Mouse (Mus musculus): ENCODE data around the gene Lrrc51.
"Not testable (repeated sequence)": the region's sequence is repeated elsewhere in the genome, so short reads cannot be mapped to it uniquely, and the experiment has no call there.

The Lrrc51 gene

DNA sequence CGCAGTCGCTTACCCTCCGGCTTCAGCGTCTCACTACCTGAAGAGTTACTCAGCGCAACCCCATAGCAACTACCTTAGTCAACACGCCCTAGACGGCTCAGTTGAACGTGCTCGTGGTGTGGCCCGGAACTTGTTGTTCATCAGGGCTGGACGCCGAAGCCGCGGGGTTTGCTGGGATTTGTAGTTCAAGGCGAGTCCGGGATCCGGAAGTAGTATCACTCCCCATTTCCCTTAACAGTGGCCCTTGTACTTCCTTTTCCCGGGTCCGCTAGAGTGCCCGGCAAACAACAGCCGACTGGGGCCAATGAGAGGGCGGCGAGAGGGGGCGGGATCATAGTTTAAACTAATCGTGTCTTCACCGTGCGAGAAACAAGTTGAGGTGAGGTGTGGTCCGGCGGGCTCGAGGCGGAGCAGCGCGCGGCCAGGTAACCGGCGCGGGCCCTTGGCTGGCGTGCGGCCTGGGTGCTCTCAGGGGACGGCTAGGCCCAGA, at the start of gene Lrrc51, which contains the start of gene Numa1:
Lrrc51 (minus strand) TSS at position 145 of the 490 bp plus-strand sequence.
Numa1 (plus strand) TSS at position 361 of the 490 bp plus-strand sequence.
- DNase-seq = peak; percentile 99

DNA sequence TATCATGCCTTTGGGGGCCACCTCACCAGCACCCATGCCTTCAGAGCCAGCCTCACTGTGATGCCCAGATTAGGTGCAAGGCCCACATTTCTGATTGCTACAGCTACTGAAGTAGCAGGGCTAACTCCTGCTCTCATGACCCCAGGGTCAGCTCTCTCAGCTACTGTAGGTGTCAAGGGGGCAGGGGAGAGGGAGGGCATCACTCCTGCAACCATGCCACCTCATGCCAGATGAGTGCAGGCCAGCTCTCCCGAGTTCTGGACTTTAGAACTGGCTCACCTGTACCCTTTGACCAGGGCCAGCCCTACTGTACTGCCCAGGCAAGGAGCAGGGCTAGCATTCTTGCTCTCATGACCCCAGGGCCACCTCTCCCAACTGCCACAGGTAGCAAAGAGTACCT, 49.0 kb upstream of the Lrrc51 start:
- peak; percentile 73 for DNase-seq

DNA sequence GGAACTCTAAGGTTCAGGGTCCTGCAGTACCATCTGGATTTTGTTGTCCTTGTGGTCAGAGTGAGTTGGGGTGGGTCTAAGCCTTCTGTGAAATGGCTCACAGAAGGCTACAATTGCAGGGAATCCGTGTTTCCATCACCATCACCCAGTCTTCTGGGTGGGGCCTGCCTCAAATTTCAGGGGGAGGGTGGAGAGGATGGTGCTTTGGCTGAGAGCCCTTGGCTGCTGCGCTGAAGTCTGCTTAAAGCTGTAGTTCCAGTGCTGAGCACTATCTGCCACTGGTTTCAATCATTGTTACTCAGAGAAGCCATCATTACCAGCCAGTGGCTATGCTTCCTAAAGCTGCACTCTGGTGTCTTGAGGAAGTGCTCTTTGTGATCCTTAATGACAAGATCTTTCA, 40.8 kb upstream of the Lrrc51 start:
- DNase-seq = no peak

DNA sequence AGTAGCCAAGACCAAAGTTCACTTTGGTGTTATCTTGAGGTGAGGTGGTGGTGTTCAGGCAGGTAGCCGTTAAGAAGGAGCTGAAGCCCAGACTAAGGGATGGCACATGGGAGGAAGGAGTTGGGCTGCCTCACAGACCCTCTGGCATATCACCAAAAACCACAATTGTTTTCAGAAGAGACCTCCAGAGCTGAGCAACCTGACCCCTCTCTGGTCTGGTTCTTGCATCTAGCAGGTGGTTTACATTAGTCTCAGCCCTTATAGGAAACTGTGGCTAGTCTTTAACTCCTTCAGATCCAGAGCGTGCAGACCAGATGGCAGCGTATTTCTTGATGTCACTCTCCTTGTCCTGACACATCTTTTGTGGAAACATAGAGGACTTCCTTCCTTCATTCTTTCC, 40.0 kb upstream of the Lrrc51 start:
- DNase-seq = no peak

DNA sequence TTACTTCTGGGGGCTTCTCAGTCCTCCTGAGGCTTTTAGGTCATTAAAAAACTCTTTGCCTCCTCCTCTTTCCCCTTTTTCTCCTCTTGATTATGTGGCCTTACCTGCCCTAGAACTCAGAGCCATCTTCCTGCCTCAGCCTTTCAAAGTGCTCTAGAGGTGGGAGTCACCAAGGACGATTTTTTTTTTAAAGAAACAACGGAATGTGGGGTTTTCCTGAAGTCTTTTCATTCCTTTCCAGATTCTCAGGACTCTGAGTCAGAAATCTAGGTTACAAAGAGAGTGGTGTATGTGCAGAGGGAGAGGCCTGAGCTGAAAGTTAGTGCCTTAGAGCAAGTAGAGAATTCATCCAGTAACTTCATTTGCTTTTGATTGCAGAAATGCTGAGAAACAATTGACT, 38.0 kb upstream of the Lrrc51 start:
- DNase-seq = no peak

DNA sequence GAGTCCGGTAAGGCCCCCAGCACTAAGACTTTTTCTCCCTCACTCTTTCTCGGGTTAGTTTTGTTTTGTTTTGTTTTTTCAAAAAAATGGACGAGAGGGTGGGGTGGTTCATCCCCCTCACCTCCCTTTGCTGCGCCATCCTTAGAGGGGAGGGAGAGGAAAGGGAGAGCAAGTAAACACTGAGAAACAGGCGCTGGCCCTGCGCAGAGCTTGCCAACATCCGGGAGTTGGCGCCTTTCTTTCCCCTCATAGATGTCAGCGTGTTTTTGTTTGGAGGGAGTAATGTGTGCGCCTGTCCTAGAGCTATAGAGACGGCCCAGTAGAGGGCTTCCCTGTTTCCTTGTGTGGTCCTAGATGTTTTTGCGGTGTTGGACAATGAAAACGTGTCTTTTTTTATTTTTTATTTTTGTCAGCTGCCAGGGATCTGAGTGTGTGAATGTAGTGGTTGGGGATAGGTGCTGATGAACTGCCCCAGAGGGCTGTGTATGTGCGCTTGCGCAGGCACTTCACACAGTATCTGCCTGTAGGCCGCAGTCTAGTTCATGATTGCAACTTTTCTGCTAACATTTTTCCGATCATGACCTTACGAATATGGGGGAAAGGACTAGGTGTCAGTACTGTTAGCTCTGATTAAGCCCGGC, 37.2 kb upstream of the Lrrc51 start:
- peak; percentile 80 for DNase-seq

DNA sequence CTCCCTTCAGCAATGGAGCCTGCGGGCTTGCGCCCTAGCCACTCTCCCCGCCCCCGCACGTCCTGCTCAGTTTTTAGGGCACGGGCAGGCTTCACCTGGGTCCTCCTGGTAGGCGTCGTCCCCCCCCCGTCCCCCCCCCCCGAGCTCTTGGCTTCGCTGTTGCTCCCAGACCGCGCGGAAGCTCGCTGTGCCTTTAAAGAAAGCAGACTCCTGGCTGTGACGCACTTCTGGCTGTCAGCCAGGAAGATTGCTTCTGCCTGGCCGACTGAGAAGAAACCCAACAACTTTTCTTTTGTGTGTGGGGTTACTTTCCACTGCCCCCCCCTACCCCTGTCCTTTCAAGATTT, 36.7 kb upstream of the Lrrc51 start:
- peak; percentile 92 for DNase-seq

DNA sequence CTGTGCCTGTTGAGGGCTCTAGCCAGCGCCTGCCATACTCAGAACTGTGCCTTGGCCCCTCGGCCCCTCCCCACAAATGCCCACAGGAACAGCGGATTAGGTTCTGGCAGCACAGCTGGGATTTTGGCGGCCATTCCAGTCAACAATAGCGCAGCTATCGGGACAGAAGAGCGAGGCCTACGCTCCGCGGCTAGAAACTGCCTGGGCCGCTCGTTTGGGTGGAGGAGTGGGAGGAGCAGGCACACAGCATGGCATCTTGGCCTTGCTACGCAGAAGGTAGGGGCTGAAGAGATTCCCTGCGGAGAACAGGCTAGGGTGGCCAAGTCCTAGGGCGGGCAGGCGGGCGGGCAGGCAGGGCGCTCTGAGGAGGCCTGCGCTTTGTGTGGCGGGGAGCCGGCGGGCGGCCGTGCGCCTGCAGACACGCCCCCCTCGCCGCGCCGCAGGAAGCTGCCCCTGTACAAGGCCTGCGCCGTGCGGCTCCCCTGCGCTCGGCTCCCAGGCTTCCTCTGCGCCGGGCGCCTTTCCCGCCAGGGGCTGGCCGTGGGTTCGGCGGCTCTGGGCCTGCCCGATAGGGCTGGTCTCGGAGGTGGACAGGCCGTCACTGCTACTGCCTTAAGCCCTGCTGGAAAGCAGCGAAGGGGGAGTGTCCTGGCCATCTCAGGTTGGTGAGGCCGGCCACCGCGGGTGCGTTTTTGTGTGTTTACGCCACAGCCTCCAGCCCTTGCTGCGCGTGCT, 36.2 kb upstream of the Lrrc51 start:
- peak; percentile 87 for DNase-seq

DNA sequence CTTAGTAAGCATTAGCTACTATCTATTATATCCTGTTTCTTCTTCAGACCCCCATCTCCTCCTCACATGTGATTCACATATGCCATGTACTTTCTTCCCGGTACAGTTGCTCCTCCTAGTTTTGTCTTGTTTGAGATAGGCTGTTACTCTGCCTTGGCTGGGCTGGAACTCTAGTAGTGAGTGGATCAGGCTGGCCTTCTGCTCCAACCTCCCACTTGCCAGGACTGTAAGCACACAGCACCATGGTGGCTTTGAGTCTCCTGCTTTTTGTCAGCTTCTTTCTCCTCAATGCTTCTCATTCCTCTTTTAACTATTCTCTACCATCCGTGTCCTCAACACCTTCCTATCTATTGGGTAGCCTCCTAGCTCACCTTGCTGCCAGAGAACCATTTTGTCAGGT, 35.1 kb upstream of the Lrrc51 start:
- DNase-seq = no peak

DNA sequence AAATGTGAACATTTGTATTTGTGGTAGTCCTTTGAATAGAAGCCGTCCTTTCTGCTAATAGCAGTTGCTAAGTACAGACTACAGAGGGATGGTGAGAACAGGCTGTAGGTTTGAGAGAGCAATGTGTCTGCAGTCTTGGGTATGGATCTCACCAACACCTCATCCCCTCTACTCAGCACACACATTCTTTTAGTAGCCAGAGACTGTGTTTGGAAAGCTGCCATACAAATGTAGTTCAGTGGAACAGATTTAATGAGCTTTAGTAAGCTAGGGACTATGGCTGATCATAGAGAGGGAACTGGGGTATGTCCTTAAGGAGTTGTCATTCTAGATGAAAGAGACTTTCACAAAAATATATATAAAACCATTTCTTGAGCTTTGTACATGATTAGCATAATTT, 33.6 kb upstream of the Lrrc51 start:
- no peak for DNase-seq

DNA sequence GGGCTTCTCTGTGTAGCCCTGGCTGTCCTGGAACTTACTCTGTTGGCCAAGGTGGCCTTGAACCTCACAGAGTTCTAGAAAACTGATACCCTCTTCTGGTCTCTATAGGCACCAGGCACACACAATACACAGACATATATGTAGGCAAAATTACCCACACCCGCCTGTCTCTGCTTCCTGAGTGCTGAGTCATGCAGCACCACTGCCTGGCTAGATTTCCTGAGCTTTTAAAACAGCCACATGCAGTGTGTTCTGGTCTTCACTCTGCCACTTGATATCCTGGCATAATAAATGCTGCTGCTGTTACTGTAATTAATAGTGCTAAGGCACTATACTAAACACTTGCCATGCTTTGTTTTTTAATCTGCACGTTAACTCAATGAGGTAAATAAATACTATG, 31.9 kb upstream of the Lrrc51 start:
- no peak for DNase-seq

DNA sequence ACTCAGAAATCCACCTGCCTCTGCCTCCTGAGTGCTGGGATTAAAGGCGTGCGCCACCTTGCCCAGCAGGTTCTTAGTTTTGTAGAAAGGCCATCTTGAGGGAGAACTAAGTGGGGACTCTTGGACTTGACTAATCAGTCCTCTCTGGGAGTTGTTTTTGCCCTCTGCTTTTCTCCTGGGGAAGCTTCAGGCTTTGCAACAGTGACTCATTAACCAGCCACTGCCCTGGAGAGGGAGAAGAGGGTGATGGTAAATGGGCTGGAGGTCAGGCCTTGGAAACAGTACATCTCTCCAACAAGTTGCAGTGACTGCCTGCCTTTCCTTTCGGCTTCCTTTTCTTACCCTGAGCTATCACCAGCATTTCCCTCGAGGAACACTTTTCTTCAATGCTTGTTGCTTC, 30.9 kb upstream of the Lrrc51 start:
- DNase-seq = peak; percentile 85

DNA sequence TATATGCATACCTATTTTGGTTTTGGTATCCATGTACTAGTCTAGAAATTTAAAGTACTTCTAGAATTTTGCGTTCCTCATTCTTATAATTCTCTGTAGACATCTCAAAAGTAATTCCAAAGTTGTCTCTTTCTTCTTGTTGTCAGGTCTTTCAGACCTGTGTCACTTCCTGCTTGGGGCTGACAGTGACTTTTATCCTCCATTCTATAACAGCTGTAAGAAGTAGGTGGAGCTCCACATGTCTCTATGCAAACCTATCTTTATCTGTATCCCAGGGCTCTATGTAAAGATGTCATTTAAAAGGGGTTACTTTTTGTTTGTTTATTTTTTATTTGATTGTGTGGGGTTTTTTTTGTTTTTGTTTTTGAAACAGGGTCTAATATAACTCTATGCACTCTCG, 29.9 kb upstream of the Lrrc51 start:
- no peak for DNase-seq

DNA sequence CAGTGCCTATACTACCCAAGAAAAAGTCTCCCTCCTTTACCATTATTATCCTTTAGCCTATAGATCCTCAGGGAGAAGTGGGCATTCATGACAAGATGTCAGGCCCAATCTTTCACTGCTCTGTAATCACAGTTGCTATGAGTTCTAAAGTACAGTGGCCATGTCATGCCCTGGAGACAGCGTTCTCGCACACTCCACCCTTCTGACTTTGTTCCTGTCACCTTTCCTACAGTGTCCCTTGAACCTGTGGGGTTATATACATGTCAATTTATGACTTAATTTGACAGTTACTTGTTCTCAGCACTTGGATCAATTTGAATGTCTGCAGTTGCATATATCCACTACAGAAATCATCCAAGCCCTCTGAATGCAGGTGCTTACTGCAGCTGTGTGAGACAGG, 29.1 kb upstream of the Lrrc51 start:
- DNase-seq = no peak

DNA sequence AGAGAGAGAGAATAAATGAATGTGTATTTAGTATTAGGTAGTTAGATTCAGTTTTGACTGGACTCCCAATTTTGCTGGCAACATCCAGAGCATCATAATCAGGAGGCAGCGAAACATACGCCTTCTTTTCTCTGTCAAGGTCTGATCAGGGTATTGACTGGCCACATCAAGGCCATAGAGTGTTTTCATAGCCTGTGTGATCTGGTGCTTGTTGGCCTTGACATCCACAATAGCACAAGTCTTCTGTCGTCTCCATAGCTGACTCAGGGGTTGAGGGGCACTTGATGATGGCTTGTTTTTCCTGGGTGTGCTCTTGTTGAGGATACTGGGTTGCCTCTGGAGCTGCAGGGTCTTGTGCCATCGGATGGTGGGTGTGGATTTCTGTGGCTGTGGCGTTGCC, 23.2 kb upstream of the Lrrc51 start:
- no peak for DNase-seq

DNA sequence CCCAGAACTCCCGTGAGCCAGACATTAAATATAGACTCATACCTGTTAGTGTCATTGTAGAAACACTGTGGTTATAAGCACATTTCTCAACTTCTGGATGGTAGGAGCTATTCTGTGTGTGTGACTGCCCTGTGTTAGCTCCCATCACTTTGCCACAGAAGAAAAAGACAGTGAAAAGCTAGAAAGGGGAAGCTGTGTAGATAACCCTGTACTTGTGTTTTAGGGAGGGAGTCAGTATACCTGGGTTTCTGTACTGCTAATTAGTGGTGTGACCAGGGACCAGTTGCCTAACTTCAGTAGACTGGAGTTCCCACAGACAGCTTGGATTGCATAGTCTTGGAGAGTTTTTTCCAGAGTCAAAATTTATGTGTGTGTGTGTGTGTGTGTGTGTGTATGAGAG, 22.8 kb upstream of the Lrrc51 start:
- no peak for DNase-seq

DNA sequence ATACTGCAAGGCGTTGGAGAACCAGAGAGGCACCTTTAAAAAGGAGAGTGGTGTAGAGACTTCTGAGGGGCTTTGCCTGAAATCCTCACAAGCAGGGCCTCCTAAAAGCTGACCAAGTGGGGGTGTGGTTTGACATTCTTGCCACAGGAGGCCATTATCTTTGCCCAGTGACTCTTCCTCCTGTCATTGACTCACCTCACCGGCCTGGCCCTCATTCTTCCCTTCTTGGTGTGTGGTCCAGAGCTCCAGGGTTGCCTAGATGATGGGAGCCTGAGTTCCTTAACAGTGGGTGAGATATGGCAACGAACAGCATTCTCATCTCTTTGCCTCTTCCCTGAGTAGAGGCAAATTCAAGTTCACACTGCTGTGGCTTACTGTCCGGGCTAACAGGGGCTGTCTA, 22.2 kb upstream of the Lrrc51 start:
- no peak for DNase-seq

DNA sequence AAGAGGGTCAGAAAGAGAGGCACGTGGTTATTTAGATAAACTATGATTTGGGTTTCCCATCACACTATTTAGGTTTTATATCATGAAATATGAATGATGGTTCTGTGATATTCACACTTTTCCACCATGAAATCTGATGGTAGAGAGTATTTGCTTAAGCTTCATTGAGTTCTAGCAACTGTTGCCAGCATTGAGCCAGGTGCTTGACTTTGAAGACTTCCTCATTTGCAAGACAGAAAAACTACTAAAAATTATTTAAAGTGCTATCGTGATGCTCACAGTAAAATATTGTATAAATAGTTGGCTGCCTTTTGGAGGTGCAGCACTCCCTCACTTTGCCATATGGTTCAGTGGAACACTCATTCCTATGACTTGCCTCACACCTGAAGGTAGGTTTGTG, 21.6 kb upstream of the Lrrc51 start:
- DNase-seq = no peak

DNA sequence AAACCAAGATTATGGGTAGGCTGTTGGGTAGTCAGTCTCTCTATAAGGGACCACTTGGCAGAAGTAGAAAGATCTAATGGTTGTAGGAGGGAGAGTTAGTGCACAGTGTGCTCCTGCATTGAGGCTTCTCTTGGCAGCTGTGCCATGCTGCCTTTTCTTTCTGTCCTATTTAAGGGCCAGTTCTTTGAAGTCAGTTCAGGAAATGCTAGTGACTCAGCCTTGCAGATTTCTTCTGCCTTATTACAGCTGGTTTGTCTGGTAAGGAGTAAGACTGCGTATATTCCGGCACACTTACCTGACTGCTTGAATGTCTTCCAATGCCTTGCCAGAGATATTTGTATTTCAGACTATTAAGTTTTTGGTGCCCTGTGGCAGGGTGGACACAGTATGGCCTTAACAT, 20.5 kb upstream of the Lrrc51 start:
- DNase-seq = no peak

DNA sequence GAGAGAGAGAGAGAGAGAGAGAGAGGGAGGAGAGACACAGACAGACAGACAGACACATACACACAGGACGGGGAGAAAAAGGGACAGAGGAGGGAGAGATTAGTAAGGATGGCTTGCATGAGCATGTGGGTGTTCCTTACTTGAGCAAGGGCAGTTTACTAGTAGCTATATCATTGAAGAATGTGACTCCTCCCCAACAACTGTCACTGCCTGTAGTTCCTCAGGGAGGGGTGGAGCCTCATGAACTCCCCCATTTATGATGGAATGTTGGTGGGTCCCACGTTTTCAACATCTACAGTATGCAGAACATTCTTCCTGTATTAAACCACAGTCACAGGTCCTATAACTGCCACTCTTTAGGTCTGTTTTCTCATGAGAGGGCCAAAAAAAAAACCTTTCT, 18.4 kb upstream of the Lrrc51 start:
- no peak for DNase-seq

DNA sequence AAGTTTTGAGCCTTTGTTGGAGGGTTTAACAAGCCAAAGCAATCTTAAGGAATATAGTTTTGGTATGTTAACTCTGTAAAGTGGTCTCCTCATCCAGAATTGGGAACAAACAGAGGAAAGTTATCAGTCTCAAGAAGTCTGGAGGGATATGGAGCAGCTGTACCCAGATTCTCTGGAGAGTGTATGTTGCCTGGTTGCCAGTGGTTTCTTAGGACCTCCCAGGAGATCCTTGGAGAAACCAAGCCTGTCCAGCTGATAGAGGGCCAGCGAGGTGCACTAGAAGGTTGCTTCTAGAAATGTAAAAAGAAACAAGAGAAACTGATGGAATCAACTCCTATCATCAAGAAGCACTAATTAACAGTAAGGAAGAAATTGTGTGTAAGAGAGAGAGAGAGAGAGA, 18.0 kb upstream of the Lrrc51 start:
- DNase-seq = no peak

DNA sequence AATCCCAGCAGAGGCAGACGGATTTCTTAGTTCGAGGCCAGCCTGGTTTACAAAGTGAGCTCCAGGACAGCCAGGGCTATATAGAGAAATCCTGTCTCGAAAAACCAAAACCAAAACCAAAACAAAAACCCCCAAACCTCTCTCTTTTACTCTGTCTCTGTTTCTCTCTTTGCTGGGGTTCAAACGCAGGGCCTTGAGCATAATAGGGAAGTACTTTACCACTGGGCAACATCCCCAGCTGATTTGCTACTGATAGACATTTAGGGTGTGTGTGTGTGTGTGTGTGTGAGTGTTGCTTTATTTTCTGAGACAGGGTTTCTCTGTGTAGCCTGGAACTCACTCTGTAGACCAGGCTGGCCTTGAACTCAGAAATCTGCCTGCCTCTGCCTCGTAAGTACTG, 15.3 kb upstream of the Lrrc51 start:
- not testable (repeated sequence) for DNase-seq

DNA sequence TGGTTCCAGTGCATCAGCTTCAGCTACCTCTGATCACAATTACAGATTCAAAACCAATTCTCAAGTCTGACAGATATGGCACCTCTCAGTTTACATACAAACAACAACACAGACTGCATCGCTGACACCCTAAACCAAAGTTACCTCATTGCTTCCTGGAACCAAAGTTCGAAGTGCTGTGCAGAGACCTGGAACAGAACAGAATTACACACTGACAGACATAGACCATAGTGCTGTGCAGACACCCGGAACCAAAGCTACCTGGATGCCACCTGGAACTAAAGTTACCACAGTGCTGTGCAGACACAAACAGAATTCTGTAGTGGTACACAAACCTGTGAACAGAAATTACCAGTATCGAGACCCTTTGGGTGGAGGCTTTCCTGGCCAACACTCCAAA, 6.1 kb upstream of the Lrrc51 start:
- DNase-seq = peak; percentile 73

DNA sequence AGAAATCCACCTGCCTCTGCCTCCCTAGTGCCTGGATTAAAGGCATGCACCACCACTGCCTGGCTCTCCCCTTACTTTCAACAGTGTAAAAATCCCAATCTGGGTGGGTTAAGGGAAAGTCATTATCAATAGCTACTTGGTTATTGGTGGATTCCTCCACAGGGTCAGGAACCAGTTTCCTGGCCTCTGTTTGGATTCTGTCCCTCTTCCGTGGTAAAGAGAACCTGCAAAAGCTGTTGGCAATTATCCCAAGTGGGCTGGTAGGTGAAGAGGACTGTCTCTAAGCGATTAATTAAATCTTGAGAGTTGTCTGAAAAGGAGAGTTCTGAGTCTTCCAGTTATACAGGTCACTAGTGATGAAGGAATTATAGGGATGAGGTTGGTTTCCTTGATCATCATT, 4.7 kb upstream of the Lrrc51 start:
- DNase-seq = no peak

DNA sequence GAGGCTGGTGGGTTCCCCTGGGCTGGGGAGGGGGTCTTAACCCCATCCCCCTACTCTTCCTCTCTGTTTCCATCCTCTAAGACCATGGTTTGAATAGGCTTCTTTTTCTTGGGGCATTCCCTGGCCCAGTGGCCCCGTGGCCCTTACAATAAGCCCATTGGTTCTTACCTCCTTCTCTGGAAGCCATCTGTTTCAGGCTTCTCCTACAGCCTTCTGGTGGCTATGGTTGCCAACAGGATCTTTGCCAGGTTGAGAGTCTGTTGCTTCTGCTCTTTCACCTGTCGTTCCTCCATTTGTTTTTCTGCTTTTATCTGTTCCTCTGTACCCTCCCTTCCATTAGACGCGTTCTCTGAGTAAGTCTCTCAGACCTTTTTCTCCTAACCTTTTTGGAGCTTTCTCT, 3.9 kb upstream of the Lrrc51 start:
- DNase-seq = no peak
